Mouse (Mus musculus) liver, postnatal 0 days (tissue): ENCODE measurements at regions not wholly inside any gene's neighbourhood (a gene's known extent, or its start where the extent isn't known, plus 50 kb on each side); places are given as distances from the start of the nearest gene placed in this dataset.

Source experiments
- CTCF ChIP-seq: sonication (generic); IDR thresholded peaks from 2 replicates; pipeline ENCODE4 v1.5.1; 2016; ENCODE audit warnings: antibody characterized with exemption, low read depth
- EP300 ChIP-seq: IDR thresholded peaks from 2 replicates; pipeline ENCODE4 v1.6.1; 2016; ENCODE audit warnings: antibody characterized with exemption, low read depth, mild to moderate bottlenecking

- no peak for TF ChIP-seq CTCF
- no peak for TF ChIP-seq EP300
Observed at GRCm38 (mm10) chr3:17619890-17620289, 328.3 kb upstream of the Cypt12 start.
